Mouse (Mus musculus): ENCODE measurements at regions not wholly inside any gene's neighbourhood (a gene's known extent, or its start where the extent isn't known, plus 50 kb on each side); places are given as distances from the start of the nearest gene placed in this dataset.

- no peak for DNase-seq
These were observed 377.3 kb upstream of the Prickle1 start for GRCm38 (mm10) chr15:93972979-93973378.

GRCm38 (mm10) chr15:93961950-93962349 lies 366.3 kb upstream of the Prickle1 start:
- DNase-seq, result no peak

GRCm38 (mm10) chr15:93959931-93960330 lies 364.2 kb upstream of the Prickle1 start:
- DNase-seq, result peak; percentile 7

- no peak for DNase-seq
These were observed 362.4 kb upstream of the Prickle1 start for GRCm38 (mm10) chr15:93958086-93958485.

GRCm38 (mm10) chr15:93956801-93957200 lies 361.1 kb upstream of the Prickle1 start:
- DNase-seq, result no peak

GRCm38 (mm10) chr15:93953548-93953947 lies 357.9 kb upstream of the Prickle1 start:
- no peak for DNase-seq

- DNase-seq, result no peak
These were observed 354.8 kb upstream of the Prickle1 start for GRCm38 (mm10) chr15:93950441-93950840.

GRCm38 (mm10) chr15:93948902-93949301 lies 353.2 kb upstream of the Prickle1 start:
- no peak for DNase-seq

- DNase-seq, result no peak
These were observed 347.9 kb upstream of the Prickle1 start for GRCm38 (mm10) chr15:93943545-93943944.

- DNase-seq, result no peak
These were observed 337.3 kb upstream of the Prickle1 start for GRCm38 (mm10) chr15:93932971-93933496.

GRCm38 (mm10) chr15:93926842-93927241 lies 331.2 kb upstream of the Prickle1 start:
- no peak for DNase-seq

GRCm38 (mm10) chr15:93926262-93926661 lies 330.6 kb upstream of the Prickle1 start:
- DNase-seq, result no peak

GRCm38 (mm10) chr15:93921457-93922234 lies 326.0 kb upstream of the Prickle1 start:
- DNase-seq, result no peak

- DNase-seq, result no peak
These were observed 325.3 kb upstream of the Prickle1 start for GRCm38 (mm10) chr15:93920996-93921395.

GRCm38 (mm10) chr15:93919577-93919976 lies 323.9 kb upstream of the Prickle1 start:
- DNase-seq, result no peak

GRCm38 (mm10) chr15:93916856-93917255 lies 321.2 kb upstream of the Prickle1 start:
- no peak for DNase-seq

- DNase-seq, result peak; percentile 12
These were observed 317.8 kb upstream of the Prickle1 start for GRCm38 (mm10) chr15:93913462-93913861.

- DNase-seq, result no peak
These were observed 317.4 kb upstream of the Prickle1 start for GRCm38 (mm10) chr15:93913041-93913440.

- DNase-seq, result no peak
These were observed 315.3 kb upstream of the Prickle1 start for GRCm38 (mm10) chr15:93910981-93911431.

- no peak for DNase-seq
These were observed 314.5 kb upstream of the Prickle1 start for GRCm38 (mm10) chr15:93910158-93910557.

GRCm38 (mm10) chr15:93903671-93904603 lies 308.2 kb upstream of the Prickle1 start:
- DNase-seq, result no peak

- DNase-seq, result no peak
These were observed 287.1 kb upstream of the Prickle1 start for GRCm38 (mm10) chr15:93882826-93883225.

GRCm38 (mm10) chr15:93881276-93881675 lies 285.6 kb upstream of the Prickle1 start:
- DNase-seq, result no peak
